Mouse (Mus musculus): ENCODE measurements around the gene 4930523C07Rik. TPM values are rescaled to one million over a fixed set of nuclear protein-coding genes. Genes with fewer than 3 reads are reported as not detected.
A peak's percentile ranks its signal among the peaks of the same experiment; 100 is the strongest.

Gene 4930523C07Rik
- 19.1 and 20.9 TPM in 2 replicates for polyA plus RNA-seq (2014; fragmentation: Nextera tagmentation; extraction: Ambion mirVana)

DNA sequence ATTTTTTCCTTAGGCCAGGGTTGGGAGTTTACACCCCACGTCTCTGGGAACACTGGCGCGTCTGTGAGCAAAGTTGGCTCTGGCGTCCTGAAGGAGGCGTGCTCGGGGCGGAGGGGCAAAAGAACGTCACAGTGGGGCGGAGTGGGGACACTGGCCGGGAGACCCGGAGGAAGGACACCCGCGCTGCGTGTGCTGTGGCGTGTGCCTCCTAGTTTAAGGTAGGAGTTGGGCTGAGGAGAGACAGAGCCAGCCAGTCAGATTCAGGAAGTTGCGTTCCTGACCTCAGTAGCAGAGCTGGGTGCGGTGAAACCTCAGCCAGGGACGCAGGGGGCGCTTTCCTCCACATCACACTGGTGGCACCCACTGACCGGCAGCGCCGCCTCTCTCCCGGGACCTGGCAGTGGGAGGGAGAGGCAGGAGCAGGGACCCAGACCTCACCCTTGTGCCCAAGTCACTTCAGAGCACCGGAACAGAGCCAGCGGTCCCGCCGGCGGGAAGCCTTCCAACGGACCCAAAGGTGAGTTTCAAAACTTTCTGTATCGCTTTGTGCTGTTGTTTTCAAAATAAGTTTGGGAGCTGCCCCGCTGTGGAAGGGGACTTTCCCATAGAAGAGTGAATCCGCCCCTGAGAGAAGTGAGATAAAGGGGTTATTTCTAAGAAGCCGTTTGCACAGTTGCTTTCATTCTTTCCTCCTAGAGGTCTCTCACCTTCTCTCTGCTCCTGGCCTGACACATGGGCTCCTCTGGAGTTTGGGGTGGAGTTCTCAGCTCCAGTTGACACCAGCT lies at the start of gene 4930523C07Rik:
TSS of gene 4930523C07Rik (plus strand) at position 146 of the 785 bp plus-strand sequence.
- ATAC-seq (ENCODE audit: insufficient number of reproducible peaks, insufficient read depth, low FRiP score, low read depth): peak; percentile 79
- Histone ChIP-seq H3K36me3 (ENCODE audit: control insufficient read depth, insufficient read depth, low read length) (no peaks in the 10 kb centered on the region), H3K4me1 (ENCODE audit: control insufficient read depth in 2 of 2, insufficient read depth in 2 of 2, low read length in 2 of 2) (peaks cover 11 to 26% of the 10 kb centered on the region in 2 experiments), H3K9ac (ENCODE audit: low read length) (peak within 1 kb of the TSS; percentile 76), H3K9me3 (ENCODE audit: control insufficient read depth, low read length) (no peaks in the 10 kb centered on the region), H3K27me3 (ENCODE audit: control insufficient read depth, insufficient read depth, low read length) (no peaks in the 10 kb centered on the region), H3K4me2 (ENCODE audit: low read length) (peak within 1 kb of the TSS; percentile 79), H3K4me3 (ENCODE audit: control insufficient read depth in 1 of 2, insufficient read depth in 1 of 2, low read depth in 1 of 2, low read length in 2 of 2) (peak within 1 kb of the TSS; percentile 60 to 77), H3K27ac (replicated peaks in 1 of 2; ENCODE audit: control insufficient read depth in 1 of 2, insufficient read depth in 1 of 2, low read depth in 2 of 2, low read length in 2 of 2) (peak within 1 kb of the TSS; percentile 35 to 64)
- WGBS: under 1% methylated on average over 33 of the region's 33 CpGs

GRCm38 (mm10) chr1:159997329-159997728 lies 46.9 kb upstream of the 4930523C07Rik start:
- no peaks in the 10 kb centered on the region for H3K4me1 ChIP-seq (ENCODE audit: control insufficient read depth in 2 of 2, insufficient read depth in 2 of 2, low read length in 2 of 2)
- H3K9ac ChIP-seq (ENCODE audit: low read length): no peak overlapping the region
- WGBS: 52% methylated on average over 2 of the region's 2 CpGs
- H3K27me3 ChIP-seq (ENCODE audit: control insufficient read depth, insufficient read depth, low read length): no peaks in the 10 kb centered on the region
- no peak overlapping the region for H3K27ac ChIP-seq (replicated peaks in 1 of 2; ENCODE audit: control insufficient read depth in 1 of 2, insufficient read depth in 1 of 2, low read depth in 2 of 2, low read length in 2 of 2)
- H3K9me3 ChIP-seq (ENCODE audit: control insufficient read depth, low read length): no peaks in the 10 kb centered on the region
- no peak overlapping the region for H3K4me2 ChIP-seq (ENCODE audit: low read length)
- no peak for ATAC-seq (ENCODE audit: insufficient number of reproducible peaks, insufficient read depth, low FRiP score, low read depth)
- no peak overlapping the region for H3K4me3 ChIP-seq (ENCODE audit: control insufficient read depth in 1 of 2, insufficient read depth in 1 of 2, low read depth in 1 of 2, low read length in 2 of 2)
- H3K36me3 ChIP-seq (ENCODE audit: control insufficient read depth, insufficient read depth, low read length): no peaks in the 10 kb centered on the region

- Histone ChIP-seq H3K4me3 (ENCODE audit: control insufficient read depth in 1 of 2, insufficient read depth in 1 of 2, low read depth in 1 of 2, low read length in 2 of 2) (no peak overlapping the region), H3K27ac (replicated peaks in 1 of 2; ENCODE audit: control insufficient read depth in 1 of 2, insufficient read depth in 1 of 2, low read depth in 2 of 2, low read length in 2 of 2) (no peak overlapping the region)
- ATAC-seq (ENCODE audit: insufficient number of reproducible peaks, insufficient read depth, low FRiP score, low read depth): no peak
Measured at GRCm38 (mm10) chr1:159998349-159998748, 45.8 kb upstream of the 4930523C07Rik start.

DNA sequence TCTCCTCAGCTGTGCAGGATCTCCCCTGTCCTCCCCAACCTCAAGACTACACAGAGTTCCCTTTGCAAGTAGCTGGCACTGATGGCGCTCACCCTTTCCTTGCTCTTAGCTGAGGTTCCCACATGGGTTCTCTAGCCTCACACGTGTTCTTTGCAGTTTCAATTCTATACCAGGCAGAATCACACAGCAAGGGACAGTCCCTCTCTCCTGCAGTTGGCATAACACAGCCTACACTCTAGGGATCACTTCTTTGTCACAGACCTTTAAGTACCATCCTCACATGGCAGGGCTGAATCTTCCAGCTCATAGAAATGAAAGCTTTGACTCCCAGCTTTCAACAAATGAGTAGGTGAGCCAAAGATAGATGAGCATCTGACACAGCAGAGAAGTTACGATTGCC lies 45.0 kb upstream of the 4930523C07Rik start:
- no peak for ATAC-seq (ENCODE audit: insufficient number of reproducible peaks, insufficient read depth, low FRiP score, low read depth)
- Histone ChIP-seq H3K4me3 (ENCODE audit: control insufficient read depth in 1 of 2, insufficient read depth in 1 of 2, low read depth in 1 of 2, low read length in 2 of 2) (no peak overlapping the region), H3K27me3 (ENCODE audit: control insufficient read depth, insufficient read depth, low read length) (no peaks in the 10 kb centered on the region), H3K36me3 (ENCODE audit: control insufficient read depth, insufficient read depth, low read length) (no peaks in the 10 kb centered on the region), H3K9ac (ENCODE audit: low read length) (no peak overlapping the region), H3K9me3 (ENCODE audit: control insufficient read depth, low read length) (no peaks in the 10 kb centered on the region), H3K4me2 (ENCODE audit: low read length) (no peak overlapping the region), H3K27ac (replicated peaks in 1 of 2; ENCODE audit: control insufficient read depth in 1 of 2, insufficient read depth in 1 of 2, low read depth in 2 of 2, low read length in 2 of 2) (no peak overlapping the region), H3K4me1 (ENCODE audit: control insufficient read depth in 2 of 2, insufficient read depth in 2 of 2, low read length in 2 of 2) (no peaks in the 10 kb centered on the region)
- 79% methylated on average over 3 of the region's 3 CpGs for WGBS

More at GRCm38 (mm10) chr1:159998349-159998748, 45.8 kb upstream of the 4930523C07Rik start:
- H3K9me3 ChIP-seq (ENCODE audit: control insufficient read depth, low read length): no peaks in the 10 kb centered on the region
- H3K4me1 ChIP-seq (ENCODE audit: control insufficient read depth in 2 of 2, insufficient read depth in 2 of 2, low read length in 2 of 2): no peaks in the 10 kb centered on the region
- 54% methylated on average over 1 of the region's 1 CpGs for WGBS
- H3K9ac ChIP-seq (ENCODE audit: low read length): no peak overlapping the region
- H3K27me3 ChIP-seq (ENCODE audit: control insufficient read depth, insufficient read depth, low read length): no peaks in the 10 kb centered on the region
- H3K36me3 ChIP-seq (ENCODE audit: control insufficient read depth, insufficient read depth, low read length): no peaks in the 10 kb centered on the region
- H3K4me2 ChIP-seq (ENCODE audit: low read length): no peak overlapping the region

DNA sequence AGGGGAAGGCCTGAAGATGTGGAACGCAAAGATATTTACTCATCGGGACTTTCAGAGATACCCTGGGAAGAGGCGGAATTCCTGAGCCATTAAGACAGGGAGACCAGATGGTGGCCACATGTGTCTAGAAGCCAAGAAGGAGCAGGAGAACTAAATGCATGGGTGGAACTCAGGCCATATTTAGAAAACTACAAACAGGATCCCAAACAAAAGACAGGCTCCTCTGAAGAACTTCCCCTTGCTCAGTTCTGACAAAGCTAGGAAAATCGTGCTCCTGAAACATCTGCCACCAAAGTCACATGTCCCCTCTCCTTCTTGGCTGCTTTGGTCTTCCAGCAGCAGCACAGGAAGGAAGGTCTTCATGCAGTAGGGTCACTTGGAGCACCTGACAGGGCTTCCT lies 38.9 kb upstream of the 4930523C07Rik start:
- H3K9me3 ChIP-seq (ENCODE audit: control insufficient read depth, low read length): no peaks in the 10 kb centered on the region
- no peak overlapping the region for H3K4me3 ChIP-seq (ENCODE audit: control insufficient read depth in 1 of 2, insufficient read depth in 1 of 2, low read depth in 1 of 2, low read length in 2 of 2)
- H3K4me1 ChIP-seq (ENCODE audit: control insufficient read depth in 2 of 2, insufficient read depth in 2 of 2, low read length in 2 of 2): no peaks in the 10 kb centered on the region
- no peak overlapping the region for H3K9ac ChIP-seq (ENCODE audit: low read length)
- 76% methylated on average over 4 of the region's 4 CpGs for WGBS
- no peak overlapping the region for H3K27ac ChIP-seq (replicated peaks in 1 of 2; ENCODE audit: control insufficient read depth in 1 of 2, insufficient read depth in 1 of 2, low read depth in 2 of 2, low read length in 2 of 2)
- H3K27me3 ChIP-seq (ENCODE audit: control insufficient read depth, insufficient read depth, low read length): no peaks in the 10 kb centered on the region
- no peaks in the 10 kb centered on the region for H3K36me3 ChIP-seq (ENCODE audit: control insufficient read depth, insufficient read depth, low read length)
- ATAC-seq (ENCODE audit: insufficient number of reproducible peaks, insufficient read depth, low FRiP score, low read depth): no peak
- no peak overlapping the region for H3K4me2 ChIP-seq (ENCODE audit: low read length)

GRCm38 (mm10) chr1:160006919-160007588 lies 37.1 kb upstream of the 4930523C07Rik start:
- Histone ChIP-seq H3K9me3 (ENCODE audit: control insufficient read depth, low read length) (no peaks in the 10 kb centered on the region), H3K27ac (replicated peaks in 1 of 2; ENCODE audit: control insufficient read depth in 1 of 2, insufficient read depth in 1 of 2, low read depth in 2 of 2, low read length in 2 of 2) (no peak overlapping the region), H3K36me3 (ENCODE audit: control insufficient read depth, insufficient read depth, low read length) (no peaks in the 10 kb centered on the region), H3K9ac (ENCODE audit: low read length) (no peak overlapping the region), H3K4me1 (ENCODE audit: control insufficient read depth in 2 of 2, insufficient read depth in 2 of 2, low read length in 2 of 2) (no peaks in the 10 kb centered on the region), H3K4me3 (ENCODE audit: control insufficient read depth in 1 of 2, insufficient read depth in 1 of 2, low read depth in 1 of 2, low read length in 2 of 2) (no peak overlapping the region), H3K4me2 (ENCODE audit: low read length) (no peak overlapping the region), H3K27me3 (ENCODE audit: control insufficient read depth, insufficient read depth, low read length) (no peaks in the 10 kb centered on the region)
- 80% methylated on average over 8 of the region's 8 CpGs for WGBS
- no peak for ATAC-seq (ENCODE audit: insufficient number of reproducible peaks, insufficient read depth, low FRiP score, low read depth)

- H3K9ac ChIP-seq (ENCODE audit: low read length): no peak overlapping the region
- H3K9me3 ChIP-seq (ENCODE audit: control insufficient read depth, low read length): no peaks in the 10 kb centered on the region
- no peaks in the 10 kb centered on the region for H3K27me3 ChIP-seq (ENCODE audit: control insufficient read depth, insufficient read depth, low read length)
- ATAC-seq (ENCODE audit: insufficient number of reproducible peaks, insufficient read depth, low FRiP score, low read depth): no peak
- 74% methylated on average over 3 of the region's 3 CpGs for WGBS
- no peak overlapping the region for H3K4me2 ChIP-seq (ENCODE audit: low read length)
- H3K4me1 ChIP-seq (ENCODE audit: control insufficient read depth in 2 of 2, insufficient read depth in 2 of 2, low read length in 2 of 2): no peaks in the 10 kb centered on the region
- no peak overlapping the region for H3K4me3 ChIP-seq (ENCODE audit: control insufficient read depth in 1 of 2, insufficient read depth in 1 of 2, low read depth in 1 of 2, low read length in 2 of 2)
- H3K36me3 ChIP-seq (ENCODE audit: control insufficient read depth, insufficient read depth, low read length): no peaks in the 10 kb centered on the region
- no peak overlapping the region for H3K27ac ChIP-seq (replicated peaks in 1 of 2; ENCODE audit: control insufficient read depth in 1 of 2, insufficient read depth in 1 of 2, low read depth in 2 of 2, low read length in 2 of 2)
Measured at GRCm38 (mm10) chr1:160013042-160013441, 31.1 kb upstream of the 4930523C07Rik start.
